Mouse (Mus musculus) myocyte (in vitro differentiated cells): ENCODE data around the gene Tmem107. TPM values are rescaled to one million over a fixed set of nuclear protein-coding genes. Genes with fewer than 3 reads are reported as not detected.
"Not testable (repeated sequence)": the region's sequence is repeated elsewhere in the genome, so short reads cannot be mapped to it uniquely, and the experiment has no call there.

Experiments
- H3K27me3 ChIP-seq: one replicate; pipeline ENCODE4 v1.6.1; 2011; ENCODE audit not compliant: control insufficient read depth, insufficient read depth, insufficient read length
- H3K36me3 ChIP-seq: one replicate; pipeline ENCODE4 v1.6.1; 2011; ENCODE audit not compliant: control insufficient read depth, insufficient read depth
- H3K4me2 ChIP-seq: one replicate; pipeline ENCODE4 v1.6.1; 2011; ENCODE audit warnings: low read depth, control low read depth
- H3K4me3 ChIP-seq: one replicate; pipeline ENCODE4 v1.5.1; 2011; ENCODE audit warnings: mild to moderate bottlenecking, control low read depth, moderate library complexity
- H3K79me2 ChIP-seq: one replicate; pipeline ENCODE4 v1.6.1; 2011; ENCODE audit not compliant: control insufficient read depth, insufficient read depth
- H3ac ChIP-seq: one replicate; pipeline ENCODE4 v1.6.1; 2011; ENCODE audit not compliant: control insufficient read depth, insufficient read length
- CEBPB ChIP-seq: IDR thresholded peaks from 2 replicates; pipeline ENCODE4 v1.6.1; 2011; ENCODE audit warnings: mild to moderate bottlenecking, moderate library complexity; ENCODE audit not compliant: poor library complexity, insufficient read depth, severe bottlenecking
- E2F4 ChIP-seq: IDR thresholded peaks from one replicate; pipeline ENCODE4 v1.6.1; 2011; ENCODE audit warnings: mild to moderate bottlenecking, control low read depth, moderate library complexity; ENCODE audit not compliant: insufficient read depth
- MAX ChIP-seq: IDR thresholded peaks from one replicate; pipeline ENCODE4 v1.6.1; 2011; ENCODE audit warnings: low read depth, mild to moderate bottlenecking, control low read depth
- MYOD1 ChIP-seq, 3 experiments: IDR thresholded peaks; one replicate each; pipeline ENCODE4 v1.6.1; 2011; ENCODE audit warnings: control low read depth in 2 of 3, low read depth in 2 of 3, mild to moderate bottlenecking in 2 of 3, moderate library complexity in 1 of 3; ENCODE audit not compliant: insufficient read length in 2 of 3, control insufficient read depth in 1 of 3
- MYOG ChIP-seq, 3 experiments: IDR thresholded peaks; one replicate each; pipeline ENCODE4 v1.6.1; 2011; ENCODE audit warnings: control low read depth in 2 of 3, low read depth in 2 of 3, mild to moderate bottlenecking in 2 of 3; ENCODE audit not compliant: insufficient read length in 2 of 3, control insufficient read depth in 1 of 3, insufficient read depth in 1 of 3
- POLR2A ChIP-seq: IDR thresholded peaks from one replicate; pipeline ENCODE4 v1.6.1; 2011; ENCODE audit warnings: low read depth, mild to moderate bottlenecking, control low read depth, moderate library complexity; ENCODE audit not compliant: insufficient read length
- POLR2AphosphoS2 ChIP-seq: IDR thresholded peaks from one replicate; pipeline ENCODE4 v1.6.1; 2011; ENCODE audit warnings: low read depth, control low read depth; ENCODE audit not compliant: insufficient read length
- REST ChIP-seq: IDR thresholded peaks from one replicate; pipeline ENCODE4 v1.6.1; 2011; ENCODE audit warnings: mild to moderate bottlenecking, control low read depth, moderate library complexity; ENCODE audit not compliant: insufficient read depth, insufficient read length
- SRF ChIP-seq: IDR thresholded peaks from one replicate; pipeline ENCODE4 v1.6.1; 2011; ENCODE audit warnings: low read depth; ENCODE audit not compliant: control insufficient read depth, insufficient read length
- TCF12 ChIP-seq: IDR thresholded peaks from one replicate; pipeline ENCODE4 v1.6.1; 2011; ENCODE audit warnings: mild to moderate bottlenecking, control low read depth; ENCODE audit not compliant: poor library complexity, insufficient read depth, severe bottlenecking
- TCF3 ChIP-seq: IDR thresholded peaks from one replicate; pipeline ENCODE4 v1.6.1; 2011; ENCODE audit warnings: low read depth, control low read depth; ENCODE audit not compliant: insufficient read length
- USF1 ChIP-seq: IDR thresholded peaks from one replicate; pipeline ENCODE4 v1.6.1; 2011; ENCODE audit warnings: low read depth, mild to moderate bottlenecking, control low read depth, moderate library complexity
- polyA plus RNA-seq: library from polyadenylated mRNA; unstranded; fragments of >200 nt; fragmentation: generic; extraction: Trizol; gene quantifications from one replicate; pipeline ENCODE4 v1.2.1, GENCODE M21; 2012; ENCODE audit warnings: missing spikeins

The Tmem107 gene
- polyA plus RNA-seq, 1 experiment, result 29.5 TPM

- Histone ChIP-seq H3K4me2 (peak overlapping the region; percentile 91), H3K79me2 (peaks cover 26% of the 10 kb centered on the region), H3K36me3 (peaks cover 20% of the 10 kb centered on the region), H3K27me3 (no peaks in the 10 kb centered on the region), H3K4me3 (peak overlapping the region; percentile 92), H3ac (peak overlapping the region; percentile 98)
- TF ChIP-seq POLR2A (peak; percentile 37), POLR2AphosphoS2 (peak; percentile 36), MYOG (IDR thresholded peaks at IDR 0.05; ENCODE audit: control insufficient read depth in 1 of 3, insufficient read depth in 1 of 3, insufficient read length in 2 of 3, low read depth in 2 of 3) (no peak)
Observed at GRCm38 (mm10) chr11:69089616-69090290, 19.1 kb downstream of the Tmem107 start.

DNA sequence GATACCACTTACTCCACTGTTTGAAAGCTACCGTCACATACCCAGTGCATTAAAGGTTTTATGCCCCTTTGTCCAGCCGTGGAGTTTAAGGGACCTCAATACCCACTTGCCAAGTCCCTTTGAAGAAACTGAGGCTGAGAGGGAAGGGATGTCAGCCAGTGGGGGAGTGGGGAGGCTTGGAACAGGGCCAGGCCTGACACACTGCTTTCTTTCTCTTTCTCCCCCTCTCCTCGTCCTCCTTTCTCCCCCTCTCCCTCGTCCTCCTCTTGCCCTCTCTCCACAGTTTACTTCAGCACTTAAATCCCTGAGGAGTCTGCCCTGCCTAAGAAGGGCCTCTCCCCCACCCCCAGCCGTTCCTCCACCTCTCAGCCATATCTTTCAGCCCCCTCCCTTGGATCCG lies 19.8 kb downstream of the Tmem107 start:
- Histone ChIP-seq H3K36me3 (peaks cover 20% of the 10 kb centered on the region), H3ac (no peak overlapping the region), H3K4me3 (peak overlapping the region; percentile 92), H3K27me3 (no peaks in the 10 kb centered on the region), H3K79me2 (peaks cover 26% of the 10 kb centered on the region), H3K4me2 (peak overlapping the region; percentile 91)
- no peak for TF ChIP-seq TCF3
- TF ChIP-seq TCF12, result no peak
- no peak for TF ChIP-seq MAX
- TF ChIP-seq MYOD1 (IDR thresholded peaks at IDR 0.05; ENCODE audit: control insufficient read depth in 1 of 3, insufficient read length in 2 of 3, low read depth in 2 of 3), result no peak
- TF ChIP-seq MYOG (IDR thresholded peaks at IDR 0.05; ENCODE audit: control insufficient read depth in 1 of 3, insufficient read depth in 1 of 3, insufficient read length in 2 of 3, low read depth in 2 of 3), result no peak

DNA sequence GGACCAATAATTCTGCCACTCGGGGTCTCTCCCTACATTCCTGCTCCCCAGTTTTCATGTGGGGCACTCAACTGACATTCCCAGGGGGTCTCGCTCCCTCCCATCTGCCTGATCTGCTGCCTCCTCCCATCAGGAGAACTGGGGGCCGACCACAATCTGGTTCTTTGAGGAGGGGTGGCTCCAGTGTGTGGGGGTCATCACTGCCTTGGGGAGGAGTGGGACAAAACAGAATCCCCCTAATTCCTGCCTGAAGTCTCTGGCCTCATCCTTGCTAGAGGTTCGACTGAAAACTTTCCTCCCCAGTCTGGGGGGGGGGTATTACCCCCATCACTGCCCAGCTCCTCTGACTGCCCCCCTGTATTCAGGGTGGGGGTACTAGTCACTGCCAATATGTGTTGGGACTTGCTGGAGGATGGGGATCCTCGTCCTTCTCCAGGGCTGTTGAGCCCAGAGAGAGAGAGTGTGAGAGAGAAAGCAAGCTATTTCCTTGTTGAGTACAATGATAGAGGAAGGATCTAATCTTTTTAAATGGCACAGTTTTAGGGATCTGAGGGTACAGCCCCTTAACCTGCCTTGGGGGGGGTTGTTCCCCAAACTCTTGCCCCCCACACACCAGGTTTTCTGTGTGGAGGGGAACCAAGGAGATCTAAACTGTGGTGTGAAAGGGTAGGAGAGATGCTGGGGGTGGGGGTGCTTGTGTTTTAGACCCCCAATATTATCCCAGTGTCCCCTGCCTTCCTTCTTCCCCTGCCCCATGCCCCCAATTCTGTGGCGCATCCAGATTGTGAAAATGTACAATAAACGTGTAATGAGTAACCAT lies 21.2 kb downstream of the Tmem107 start:
- Histone ChIP-seq H3K27me3 (no peaks in the 10 kb centered on the region), H3K4me3 (no peak overlapping the region), H3K79me2 (peaks cover 26% of the 10 kb centered on the region), H3K36me3 (peaks cover 20% of the 10 kb centered on the region), H3K4me2 (no peak overlapping the region), H3ac (no peak overlapping the region)
- TF ChIP-seq TCF3 (no peak), E2F4 (no peak), SRF (no peak), POLR2A (no peak), POLR2AphosphoS2 (no peak), REST (no peak), USF1 (no peak), TCF12 (no peak)

GRCm38 (mm10) chr11:69092386-69092751 lies 21.8 kb downstream of the Tmem107 start:
- Histone ChIP-seq H3K4me3 (no peak overlapping the region), H3K4me2 (no peak overlapping the region), H3K79me2 (peaks cover 26% of the 10 kb centered on the region), H3K36me3 (peaks cover 20% of the 10 kb centered on the region), H3K27me3 (no peaks in the 10 kb centered on the region), H3ac (no peak overlapping the region)
- TF ChIP-seq POLR2AphosphoS2 (no peak), MYOG (IDR thresholded peaks at IDR 0.05; ENCODE audit: control insufficient read depth in 1 of 3, insufficient read depth in 1 of 3, insufficient read length in 2 of 3, low read depth in 2 of 3) (no peak), TCF12 (no peak), TCF3 (no peak), CEBPB (no peak)

GRCm38 (mm10) chr11:69092871-69093270 lies 22.3 kb downstream of the Tmem107 start:
- Histone ChIP-seq H3K4me3 (no peak overlapping the region), H3K79me2 (peaks cover 25% of the 10 kb centered on the region), H3ac (no peak overlapping the region), H3K27me3 (no peaks in the 10 kb centered on the region), H3K4me2 (no peak overlapping the region), H3K36me3 (peaks cover 20% of the 10 kb centered on the region)
- TF ChIP-seq MYOD1 (IDR thresholded peaks at IDR 0.05; ENCODE audit: control insufficient read depth in 1 of 3, insufficient read length in 2 of 3, low read depth in 2 of 3) (no peak), MYOG (IDR thresholded peaks at IDR 0.05; ENCODE audit: control insufficient read depth in 1 of 3, insufficient read depth in 1 of 3, insufficient read length in 2 of 3, low read depth in 2 of 3) (no peak), USF1 (no peak), POLR2A (no peak), TCF12 (no peak), CEBPB (no peak), MAX (no peak), TCF3 (no peak), POLR2AphosphoS2 (no peak), SRF (no peak), E2F4 (no peak), REST (no peak)

- Histone ChIP-seq H3K36me3 (peaks cover 20% of the 10 kb centered on the region), H3K79me2 (peaks cover 16% of the 10 kb centered on the region), H3K4me2 (peak overlapping the region; percentile 81)
- H3ac ChIP-seq, H3K4me3 ChIP-seq, H3K27me3 ChIP-seq: not testable (repeated sequence)
Observed at GRCm38 (mm10) chr11:69093856-69094255, 23.2 kb downstream of the Tmem107 start.
